Mouse (Mus musculus) lung, postnatal 0 days (tissue): Measurements from ENCODE around the gene Ift74.

Experiments used
- CTCF ChIP-seq: IDR thresholded peaks from 2 replicates; pipeline ENCODE4 v1.5.1; 2016; ENCODE audit warnings: antibody characterized with exemption, mild to moderate bottlenecking
- EP300 ChIP-seq: IDR thresholded peaks from 2 replicates; pipeline ENCODE4 v1.6.1; 2016; ENCODE audit warnings: antibody characterized with exemption, mild to moderate bottlenecking, control low read depth

- no peak for TF ChIP-seq CTCF
- TF ChIP-seq EP300, result no peak
Observed at GRCm38 (mm10) chr4:94725799-94726198, 111.5 kb downstream of the Ift74 start.
